Mouse (Mus musculus) ZHBTc4 (cell line): Measurements from ENCODE around the gene Abca1.
A peak's percentile ranks its signal among the peaks of the same experiment; 100 is the strongest.

Experiments
- DNase-seq: peaks from one replicate; pipeline ENCODE4 v3.0.0-alpha.2; 2011; ENCODE audit warnings: low read depth, low spot score

Abca1 gene

DNA sequence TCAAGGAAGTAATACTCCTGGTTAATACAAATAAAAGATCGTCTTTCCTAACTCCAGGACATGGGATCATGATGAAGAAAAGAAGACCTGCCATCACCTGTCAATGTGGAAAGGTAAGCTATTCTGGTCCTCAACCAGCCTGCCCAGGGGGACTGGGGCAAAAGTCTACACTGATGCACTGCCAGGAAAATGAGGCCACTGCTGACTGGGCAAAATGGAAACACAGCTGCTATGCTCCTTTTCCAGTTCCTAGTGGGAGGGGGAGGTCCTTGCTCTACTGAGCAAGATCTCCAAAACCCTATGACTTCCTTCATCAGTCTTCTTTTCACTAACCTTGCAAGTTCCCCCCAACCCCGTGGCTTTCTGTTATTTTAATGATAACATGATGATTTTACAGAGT lies 73.1 kb downstream of the Abca1 start:
- DNase-seq, result no peak

DNA sequence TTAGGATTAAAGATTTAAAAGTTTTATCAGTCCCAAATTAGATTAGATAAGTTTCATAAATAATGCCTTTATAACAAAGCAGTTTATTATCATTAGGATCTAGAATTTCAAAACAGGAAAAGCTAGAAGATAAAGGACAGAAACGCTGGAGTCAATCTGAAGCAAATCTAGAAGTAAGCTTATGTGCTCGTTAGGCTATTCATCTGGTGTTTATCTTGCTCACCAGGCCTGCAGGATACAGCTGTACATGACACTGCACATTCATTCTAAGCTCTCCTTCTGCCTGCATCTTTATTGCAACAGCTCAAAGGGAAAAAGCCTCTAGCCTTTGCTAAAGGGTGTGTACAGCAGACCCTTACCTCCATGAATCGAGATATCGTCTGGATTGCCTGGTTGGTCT lies 74.1 kb downstream of the Abca1 start:
- no peak for DNase-seq

DNA sequence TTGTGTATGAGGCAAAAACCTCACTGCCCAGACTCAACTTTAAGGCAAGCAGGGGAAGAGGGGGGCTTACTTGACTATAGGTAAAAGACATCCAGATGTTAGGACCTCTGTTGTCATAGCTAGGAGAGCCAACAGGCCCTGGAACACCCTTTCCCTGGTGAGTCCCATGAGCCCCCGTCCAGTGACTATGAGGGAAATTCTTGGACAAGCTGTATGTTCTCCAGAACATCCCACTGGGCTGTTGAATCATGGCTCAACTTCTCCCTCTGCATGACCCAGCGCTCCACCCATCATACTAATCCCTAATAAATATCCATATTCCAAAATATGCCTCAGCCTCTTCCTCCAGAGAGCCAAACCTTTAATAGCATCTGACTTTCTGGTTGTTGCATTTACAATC lies 76.6 kb downstream of the Abca1 start:
- DNase-seq, result no peak

DNA sequence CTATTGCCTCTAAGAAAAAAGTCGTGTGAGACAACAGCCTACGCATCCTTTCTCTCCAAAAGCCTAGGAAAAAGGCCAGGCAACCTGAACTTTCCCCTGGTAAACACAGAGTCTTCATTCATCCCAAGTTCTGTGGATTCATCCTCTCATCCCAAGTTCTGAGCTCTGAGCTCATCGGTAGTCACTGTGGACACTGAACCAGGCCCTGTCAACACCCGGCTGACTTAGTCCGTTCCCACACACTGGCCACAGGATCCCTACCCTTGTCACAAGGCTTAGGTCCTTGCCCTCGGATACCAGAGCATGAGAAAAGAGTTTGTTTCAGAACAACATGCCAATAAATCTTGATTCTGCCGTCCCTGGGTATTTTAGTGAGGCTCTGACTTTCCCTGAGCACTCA lies 77.2 kb downstream of the Abca1 start:
- no peak for DNase-seq

DNA sequence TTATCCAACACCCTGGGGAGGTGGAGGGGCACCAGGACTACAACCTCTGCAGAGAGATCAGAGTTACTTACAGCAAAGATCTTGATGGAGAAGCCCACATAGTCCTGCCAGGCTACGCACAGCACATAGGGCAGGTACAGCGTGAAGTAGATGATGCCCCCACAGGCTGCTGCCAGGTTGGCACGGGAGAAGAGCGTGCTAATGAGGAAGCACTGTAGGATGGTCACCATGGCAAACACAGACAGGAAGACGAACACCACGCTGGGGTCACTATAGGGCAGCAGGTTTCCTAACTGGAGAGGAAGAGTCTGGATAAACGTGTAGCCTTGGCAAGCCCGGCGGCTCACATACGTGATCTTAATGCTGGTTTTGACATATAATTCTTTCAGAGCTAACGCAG lies 77.8 kb downstream of the Abca1 start:
- no peak for DNase-seq

DNA sequence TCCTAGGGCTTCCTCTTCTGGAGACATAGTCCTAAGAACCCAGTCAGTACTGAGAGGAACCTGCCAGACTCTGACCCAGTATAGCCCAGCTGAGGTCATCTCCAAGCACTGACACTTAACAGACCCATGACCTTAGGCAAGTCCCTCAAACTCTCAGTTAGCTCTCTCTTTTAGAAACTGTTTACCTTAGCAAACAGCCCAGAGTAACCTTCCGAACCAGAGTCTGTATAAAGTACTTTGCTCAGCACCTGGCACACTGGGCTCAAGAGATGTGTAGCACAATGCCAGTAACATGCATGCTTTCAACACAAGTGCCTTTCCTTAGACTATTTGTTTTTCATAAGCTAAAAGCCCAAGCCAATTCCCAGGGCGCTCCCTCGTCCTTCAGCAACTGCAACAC lies 79.4 kb downstream of the Abca1 start:
- no peak for DNase-seq

DNA sequence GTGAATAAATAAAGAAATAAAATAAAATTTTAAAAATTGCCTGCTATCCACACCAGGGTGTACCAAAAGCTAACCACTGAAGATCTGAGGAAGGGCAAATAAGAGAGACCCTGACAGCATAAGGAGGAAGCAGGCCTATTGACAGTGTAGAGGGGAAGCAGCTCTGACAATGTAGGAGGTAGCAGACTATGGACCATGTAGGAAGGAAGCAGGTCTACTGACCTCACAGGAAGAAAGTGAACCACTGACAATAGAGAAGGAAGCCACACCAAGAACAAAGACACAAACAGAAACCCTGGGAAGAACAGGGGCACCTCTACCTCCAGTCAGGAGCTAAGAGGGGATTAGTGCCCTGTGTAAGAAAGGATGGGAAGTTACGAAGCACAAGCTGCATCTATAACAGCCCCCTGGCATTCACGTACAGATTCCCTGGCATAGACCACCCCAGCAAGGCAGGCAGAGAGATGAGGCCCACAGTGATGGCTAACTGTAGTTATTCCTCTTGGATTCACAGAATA lies 80.8 kb downstream of the Abca1 start:
- DNase-seq, result no peak

DNA sequence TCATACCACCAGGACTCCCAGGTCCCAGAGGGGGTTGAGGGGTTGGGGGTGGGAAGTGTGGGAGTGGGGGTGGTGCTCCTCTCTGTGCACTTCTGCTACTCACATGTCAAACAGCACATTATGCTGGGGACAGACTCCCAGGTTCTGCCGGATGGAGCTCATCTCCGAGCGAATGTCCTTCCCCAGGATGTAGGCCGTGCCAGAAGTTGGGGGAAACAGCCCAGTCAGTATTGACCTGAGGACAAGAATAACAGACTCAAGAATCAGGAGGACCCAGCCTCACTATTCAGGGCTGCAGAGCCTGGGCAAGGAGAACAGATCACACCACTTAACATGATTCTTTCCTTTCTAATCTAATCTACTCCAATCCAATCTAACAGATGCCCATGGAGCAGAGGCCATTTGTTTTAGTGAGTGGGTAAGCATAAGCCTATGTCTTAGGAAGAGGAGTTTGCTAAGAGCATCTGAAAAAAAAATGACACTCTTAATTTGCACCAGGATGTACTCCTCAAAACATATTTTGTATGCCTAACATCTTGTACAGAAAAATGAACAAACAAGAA lies 82.8 kb downstream of the Abca1 start:
- no peak for DNase-seq

DNA sequence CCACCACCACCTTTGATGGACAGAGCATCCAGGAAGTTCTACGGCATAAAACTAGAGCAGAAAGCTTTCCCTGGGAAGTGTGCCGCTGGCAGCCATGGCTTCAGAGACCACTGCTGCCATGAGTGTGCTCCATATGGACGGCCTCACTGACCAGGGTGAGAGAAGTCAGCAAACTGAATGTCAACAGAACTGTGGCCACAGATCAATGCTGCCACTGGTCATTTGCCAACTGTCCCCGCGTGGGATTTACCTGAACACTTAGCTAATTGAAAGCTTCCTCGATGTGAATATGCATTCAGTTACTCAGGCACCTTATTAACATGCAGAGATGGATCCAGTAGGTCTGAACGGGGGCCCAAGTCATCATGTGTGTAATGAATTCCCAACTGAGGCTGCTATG lies 86.7 kb downstream of the Abca1 start:
- DNase-seq, result no peak

DNA sequence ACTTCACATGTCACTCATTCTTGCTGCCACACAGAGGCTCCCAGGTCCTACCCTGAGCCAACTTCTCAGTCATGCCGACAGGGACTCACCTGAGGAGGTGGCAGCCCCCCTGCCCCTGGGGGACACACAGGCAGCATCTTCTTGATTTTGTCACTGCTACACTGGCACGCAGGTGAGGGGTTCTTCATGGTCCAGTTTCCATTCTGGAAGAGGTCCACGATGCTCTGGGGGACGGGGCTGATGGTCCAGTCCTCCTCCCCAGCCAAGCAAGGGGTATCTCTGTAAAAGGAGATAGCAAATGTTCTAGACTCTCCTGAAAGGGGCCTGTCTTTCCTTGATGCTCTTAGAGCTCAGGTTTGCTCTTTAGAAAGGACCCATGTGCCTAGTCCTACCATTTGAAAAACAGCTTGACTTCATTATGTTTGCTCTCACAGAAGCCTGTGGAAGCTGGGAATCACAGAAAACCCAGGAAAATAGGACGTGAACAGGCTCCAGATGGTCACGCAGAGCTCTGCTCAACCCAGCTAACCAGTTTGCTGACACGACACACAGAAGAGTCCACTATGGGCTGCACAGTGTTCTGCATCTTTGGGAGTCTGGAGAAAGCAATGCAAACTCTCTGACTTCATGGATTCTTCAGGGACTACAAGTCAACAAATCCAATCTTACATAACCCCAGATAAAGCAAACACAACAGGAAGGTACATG lies 97.2 kb downstream of the Abca1 start:
- no peak for DNase-seq

DNA sequence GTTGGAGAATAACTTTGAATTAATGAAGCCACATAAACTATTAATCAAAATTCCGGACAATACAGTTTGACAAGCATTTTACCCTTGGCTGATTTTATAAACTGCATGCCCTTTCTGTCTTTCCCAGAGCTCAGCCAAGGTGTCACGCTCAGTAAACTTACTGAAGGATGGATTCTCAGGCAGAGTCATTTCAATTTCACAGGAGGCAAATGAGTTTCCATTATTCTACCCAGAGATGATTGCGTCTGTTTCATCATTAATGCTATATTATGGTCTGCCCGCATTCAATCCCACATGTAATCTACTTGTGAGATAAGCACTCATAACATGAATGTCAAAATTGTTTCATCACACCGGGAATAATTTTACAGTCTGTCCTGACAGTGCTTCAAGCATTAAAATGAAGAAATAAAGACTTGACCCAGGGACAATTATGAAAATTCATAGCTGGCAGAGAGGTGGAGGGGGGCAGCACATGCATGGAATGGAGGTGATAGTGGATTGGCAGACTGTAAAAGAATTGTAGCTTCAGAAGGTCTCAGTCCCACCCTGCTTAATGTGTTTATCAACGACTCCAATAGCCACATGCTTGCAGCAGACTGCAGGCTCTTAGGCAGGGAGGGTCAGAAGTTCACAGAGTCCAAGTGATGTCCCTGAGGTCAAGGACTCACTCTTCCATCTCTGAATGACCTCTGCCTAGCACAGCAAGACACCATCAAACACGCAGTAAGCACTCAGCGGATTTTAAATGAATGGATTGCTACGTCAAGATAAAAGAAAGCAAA lies 113.3 kb downstream of the Abca1 start:
- DNase-seq, result no peak

DNA sequence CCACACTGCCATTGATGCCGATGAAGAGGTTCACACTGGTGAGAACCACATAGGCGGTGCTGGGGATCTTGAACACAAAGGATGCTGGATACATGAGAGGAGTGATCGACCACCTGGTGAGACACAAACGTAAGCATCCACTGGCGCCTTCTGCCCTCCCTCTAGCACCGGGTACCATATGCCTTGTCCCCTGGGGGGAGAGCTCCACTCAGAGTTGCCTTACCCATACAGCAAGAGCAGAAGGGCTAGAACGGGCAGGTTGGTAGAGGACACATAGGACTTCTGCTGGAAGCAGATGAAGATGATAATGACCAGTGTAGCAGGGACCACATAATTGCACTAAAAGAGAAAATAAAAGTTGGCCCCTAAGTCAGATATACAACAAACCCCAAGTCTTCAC lies 113.9 kb downstream of the Abca1 start:
- DNase-seq, result no peak

DNA sequence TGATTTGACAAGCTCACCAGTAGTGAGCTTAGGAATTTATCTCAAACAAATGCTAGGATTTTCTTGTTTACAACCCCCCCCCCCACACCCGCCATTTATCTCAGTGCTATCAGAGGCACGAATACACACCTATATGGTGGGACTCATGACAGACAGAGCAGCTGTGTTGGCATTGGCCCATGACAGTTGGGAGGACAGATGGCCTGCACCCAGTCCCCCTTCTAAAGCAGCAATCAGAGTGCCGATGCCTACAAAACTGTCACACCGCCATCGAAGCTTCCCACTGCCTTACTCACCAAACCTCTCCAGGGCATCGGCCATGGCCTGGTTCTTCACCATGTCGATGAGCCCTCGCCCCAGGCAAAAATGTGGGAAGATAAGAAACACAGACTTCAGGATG lies 115.9 kb downstream of the Abca1 start:
- no peak for DNase-seq

DNA sequence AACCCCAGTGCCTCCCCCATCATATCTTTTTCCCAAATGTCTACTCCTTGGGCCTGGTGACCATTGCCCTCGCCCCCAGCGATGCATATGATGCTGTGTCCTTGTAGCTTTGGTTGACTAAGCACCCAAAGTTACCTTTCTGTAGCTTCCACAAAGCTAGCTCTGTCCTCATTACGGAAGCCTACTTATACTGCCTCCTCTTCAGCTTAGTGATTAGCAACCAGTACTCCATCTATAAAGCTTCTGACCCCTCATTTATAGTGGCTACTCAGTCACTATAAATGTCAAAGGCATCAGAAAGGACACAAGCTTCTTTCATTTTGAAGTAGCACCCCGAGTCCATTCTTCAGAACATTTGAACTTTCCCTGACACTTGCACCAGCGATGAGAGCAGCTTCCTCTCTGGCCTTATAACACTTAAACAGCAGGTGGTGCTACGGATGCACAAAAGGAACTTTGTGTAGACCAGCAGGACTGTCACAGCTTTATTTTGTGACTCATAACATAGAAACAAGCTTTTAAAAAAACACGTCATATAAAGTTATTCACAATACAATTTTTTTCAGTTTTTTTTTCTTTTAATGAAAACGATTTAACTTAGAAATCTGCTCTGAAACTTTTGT lies 129.3 kb downstream of the Abca1 start:
- DNase-seq, result no peak

DNA sequence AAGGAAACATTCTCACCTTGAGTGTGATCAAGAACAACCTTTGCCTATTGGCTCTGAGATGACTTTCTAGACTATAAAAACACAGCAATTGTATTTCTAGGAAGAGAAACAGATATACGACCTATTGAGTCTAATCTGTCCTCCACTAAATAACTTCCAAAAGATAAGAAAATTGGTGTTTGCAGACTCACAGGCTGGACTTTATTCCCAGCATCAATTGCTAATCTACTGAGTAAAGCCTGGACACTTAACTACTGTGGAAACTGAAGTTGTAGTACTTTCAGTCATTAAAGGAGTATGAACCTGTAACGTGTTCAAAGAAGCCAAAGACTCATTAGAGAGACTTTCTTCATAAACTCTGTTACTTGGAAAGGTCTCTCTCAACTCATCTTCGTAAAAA lies 131.9 kb downstream of the Abca1 start:
- DNase-seq, result no peak

DNA sequence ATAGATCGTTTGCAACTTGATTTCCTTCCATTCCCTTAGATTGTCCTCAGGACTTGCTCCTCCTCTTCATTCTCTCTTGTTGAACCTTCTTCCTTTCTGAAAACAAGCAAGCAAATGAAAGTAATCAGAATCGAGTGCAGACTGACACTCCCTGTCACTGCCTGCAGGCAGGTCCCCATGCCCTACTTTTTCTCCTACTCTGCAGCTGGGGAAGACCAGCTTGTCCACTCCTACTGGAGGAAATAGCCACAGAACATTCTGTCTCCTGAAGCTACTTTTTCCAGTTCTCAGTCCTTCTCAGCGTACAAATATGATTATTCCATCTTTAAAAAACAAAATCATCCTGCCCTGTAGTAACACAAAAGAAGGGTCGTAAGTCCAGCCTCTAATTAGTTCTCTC lies 135.3 kb downstream of the Abca1 start:
- DNase-seq, result no peak

DNA sequence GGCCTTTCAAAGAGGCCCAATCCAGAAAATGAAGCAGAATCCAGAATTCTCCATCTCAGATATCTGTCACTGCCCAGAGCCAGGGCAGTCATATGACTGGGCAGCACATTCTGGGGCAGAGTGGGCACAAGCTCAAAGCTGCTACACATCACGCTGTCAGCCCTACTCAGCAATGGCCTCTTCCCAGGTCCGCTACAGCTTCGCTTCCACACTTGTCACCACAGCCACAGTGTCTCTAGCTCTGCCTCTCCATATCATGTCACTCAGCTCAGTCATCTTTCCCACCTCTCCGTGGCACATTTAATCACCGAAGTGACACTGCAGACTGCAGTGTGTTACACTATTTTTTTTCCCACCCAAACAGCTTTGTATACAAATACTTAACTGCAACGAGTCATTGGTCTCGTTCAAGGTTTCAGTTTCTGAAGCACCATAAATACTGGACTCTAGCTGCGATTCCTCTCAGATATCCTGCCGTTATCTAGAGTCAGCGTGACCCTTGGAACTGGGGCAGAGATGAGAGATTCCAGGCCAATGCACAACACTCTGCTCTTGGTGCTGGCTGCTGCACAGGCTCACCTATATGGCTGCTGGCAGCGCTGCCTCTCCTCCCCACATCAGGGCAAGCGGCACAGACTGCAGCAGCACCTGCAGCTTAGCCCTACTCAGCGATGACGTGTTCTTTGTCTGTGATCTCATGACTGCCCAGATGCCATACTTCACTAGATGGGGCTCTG lies 136.3 kb downstream of the Abca1 start:
- DNase-seq, result no peak

DNA sequence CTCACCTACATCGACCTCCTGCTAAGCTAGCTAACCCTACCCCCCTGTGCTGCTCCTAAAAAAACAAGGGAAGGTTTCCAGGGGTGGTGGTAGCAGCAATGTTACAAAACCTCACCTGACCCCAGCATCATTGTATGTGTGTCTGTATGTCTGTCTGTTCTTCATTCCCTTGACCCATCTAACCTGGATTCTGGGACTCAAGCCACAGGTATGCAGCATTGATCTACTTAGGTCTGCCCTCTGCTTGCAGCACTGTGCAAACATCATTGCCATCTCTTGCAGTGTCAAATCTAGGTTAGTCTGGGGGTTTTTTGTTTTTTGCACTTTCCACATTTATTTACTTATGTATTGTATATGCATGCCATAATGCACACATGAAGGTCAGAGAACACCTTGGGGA lies 141.3 kb downstream of the Abca1 start:
- no peak for DNase-seq

DNA sequence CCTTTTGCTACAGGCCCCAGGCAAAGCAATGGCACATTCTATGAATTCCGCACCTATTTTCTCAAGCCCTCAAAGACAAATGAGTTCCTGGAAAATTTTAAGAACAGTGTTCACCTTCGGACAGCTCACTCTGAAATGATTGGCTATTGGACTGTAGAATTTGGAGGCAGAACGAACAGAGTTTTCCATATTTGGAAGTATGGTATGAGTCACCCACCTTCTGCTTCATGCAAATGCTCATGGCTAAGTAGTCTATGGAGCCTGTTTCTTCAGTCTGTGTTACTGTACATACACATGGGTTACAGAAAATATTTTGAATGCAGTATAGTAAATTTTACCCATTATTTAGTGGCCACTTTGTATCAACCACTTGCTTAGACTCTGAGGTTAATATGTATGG lies 144.7 kb downstream of the Abca1 start:
- DNase-seq, result no peak

DNA sequence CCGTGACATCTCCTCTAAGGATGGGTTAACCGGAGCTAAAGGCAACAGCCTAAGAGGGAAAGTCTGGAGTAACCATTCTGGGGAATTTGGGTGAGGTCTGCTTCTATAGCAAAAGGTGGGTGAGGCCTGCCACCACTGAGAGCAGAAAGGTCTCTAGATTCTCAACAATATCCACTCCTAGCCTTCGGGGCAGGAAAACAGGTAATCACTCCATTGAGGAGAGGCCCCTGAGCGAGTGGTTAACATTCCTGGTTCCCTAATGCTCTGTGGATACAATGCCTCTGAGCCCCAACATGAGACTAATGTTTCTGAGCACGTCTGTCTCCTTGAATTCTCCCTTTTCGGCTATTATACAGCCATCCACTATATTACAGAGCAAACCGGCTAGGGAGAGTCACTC lies 145.3 kb downstream of the Abca1 start:
- DNase-seq, result peak; percentile 53

DNA sequence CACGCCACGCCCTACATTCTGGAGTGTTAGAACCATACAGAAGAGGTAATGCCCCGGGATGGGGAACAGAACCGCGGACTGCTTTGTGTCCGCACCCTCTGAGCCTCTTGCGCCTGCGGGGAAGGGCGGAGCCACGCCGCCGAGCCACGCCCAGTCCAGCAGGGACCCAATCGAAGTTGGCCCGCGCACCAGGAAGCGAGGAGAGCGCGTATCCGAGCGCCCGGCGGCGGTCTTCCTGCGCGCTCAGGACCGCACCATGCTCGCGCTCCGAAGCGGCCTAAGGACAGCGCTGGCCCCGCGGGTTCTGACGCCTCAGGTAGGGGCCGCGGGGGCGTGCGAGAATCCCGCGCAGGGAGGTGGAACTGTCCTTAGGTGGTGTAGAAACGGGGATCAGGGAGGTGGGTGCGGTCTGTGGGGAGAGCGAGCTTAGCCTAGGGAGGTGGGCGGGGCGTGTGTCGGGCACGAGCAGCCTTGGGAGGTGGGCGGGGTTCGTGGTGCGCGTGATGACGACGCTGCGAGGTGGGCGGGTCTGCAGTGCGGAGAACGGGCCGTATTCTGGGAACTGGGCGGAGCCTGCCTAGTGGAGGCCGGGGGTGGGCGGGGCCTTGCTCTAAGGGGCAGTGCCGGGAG lies 147.8 kb downstream of the Abca1 start, which contains the start of gene Nipsnap3b:
Nipsnap3b (plus strand) TSS at position 149 of the 630 bp plus-strand sequence.
- peak; percentile 99 for DNase-seq
